Mouse (Mus musculus) forebrain, embryonic 14.5 days (tissue): Measurements from ENCODE around the gene Bcas3. TPM values are rescaled to one million over a fixed set of nuclear protein-coding genes. Genes with fewer than 3 reads are reported as not detected.
A peak's percentile ranks its signal among the peaks of the same experiment; 100 is the strongest.

Experiments
- ATAC-seq: fragments of 200-750 bp; cut with Nextera tagmentation; 2 replicates; pipeline ENCODE4 v1.8.0; 2017; ENCODE audit warnings: mild to moderate bottlenecking, moderate library complexity
- DNase-seq: peaks from one replicate; pipeline ENCODE4 v3.0.0-alpha.2; 2015; ENCODE audit warnings: low spot score
- H3K27ac ChIP-seq: fragments of 300-500 bp; sonication (generic); 2 replicates; pipeline ENCODE4 v1.5.1; 2014; ENCODE audit warnings: low read depth, mild to moderate bottlenecking, control low read depth, low read length, moderate library complexity
- H3K27me3 ChIP-seq: fragments of 300-500 bp; sonication (generic); replicated peaks from 2 replicates; pipeline ENCODE4 v1.6.1; 2014; ENCODE audit warnings: low read length, control low read depth, mixed read lengths; ENCODE audit not compliant: control insufficient read depth, insufficient read depth
- H3K36me3 ChIP-seq: fragments of 300-500 bp; sonication (generic); 2 replicates; pipeline ENCODE4 v1.6.1; 2014; ENCODE audit warnings: low read length, control low read depth; ENCODE audit not compliant: control insufficient read depth, insufficient read depth
- H3K4me1 ChIP-seq: fragments of 300-500 bp; sonication (generic); 2 replicates; pipeline ENCODE4 v1.6.1; 2014; ENCODE audit warnings: antibody characterized with exemption, low read length, control low read depth; ENCODE audit not compliant: control insufficient read depth, insufficient read depth
- H3K4me2 ChIP-seq: fragments of 300-500 bp; sonication (generic); 2 replicates; pipeline ENCODE4 v1.6.1; 2014; ENCODE audit warnings: mild to moderate bottlenecking, control low read depth, low read length
- H3K4me3 ChIP-seq: fragments of 300-500 bp; sonication (generic); 2 replicates; pipeline ENCODE4 v1.5.1; 2014; ENCODE audit warnings: low read depth, low read length, control low read depth
- H3K9ac ChIP-seq: fragments of 300-500 bp; sonication (generic); 2 replicates; pipeline ENCODE4 v1.6.1; 2014; ENCODE audit warnings: mild to moderate bottlenecking, low read length, control low read depth, moderate library complexity
- H3K9me3 ChIP-seq: fragments of 300-500 bp; sonication (generic); replicated peaks from 2 replicates; pipeline ENCODE4 v1.6.1; 2016; ENCODE audit warnings: low read length, control low read depth, mixed read lengths; ENCODE audit not compliant: control insufficient read depth
- whole genome bisulfite sequencing: fragments of 180-500 bp; shearing (Covaris S2); extraction: QIAGEN DNeasy Blood & Tissue Kit; methylation state at CpG from one replicate; pipeline ENCODE4 v1.1.7; 2014; 5-methylcytosine and 5-hydroxymethylcytosine counted together
- polyA plus RNA-seq: library from polyadenylated mRNA; unstranded; fragments of >200 nt; fragmentation: Nextera tagmentation; extraction: Ambion mirVana; gene quantifications from 2 replicates; pipeline ENCODE4 v1.2.1, GENCODE M21; 2014

The Bcas3 gene
- 27.5 and 30.5 TPM in 2 replicates for polyA plus RNA-seq

GRCm38 (mm10) chr11:85352539-85353380 lies at the start of gene Bcas3:
TSS of gene Bcas3 (plus strand) at chr11:85353167.
- H3K9ac ChIP-seq: peak within 1 kb of the TSS; percentile 67
- no peak within 1 kb of the TSS for H3K27ac ChIP-seq
- no peaks in the 10 kb centered on the region for H3K9me3 ChIP-seq
- peak within 1 kb of the TSS; percentile 46 for H3K4me3 ChIP-seq
- ATAC-seq: peak; percentile 100
- peak within 1 kb of the TSS; percentile 82 for H3K4me2 ChIP-seq
- no peaks in the 10 kb centered on the region for H3K27me3 ChIP-seq
- no peaks in the 10 kb centered on the region for H3K36me3 ChIP-seq
- under 1% methylated on average over 47 of the region's 47 CpGs for WGBS
- H3K4me1 ChIP-seq: peaks cover 4% of the 10 kb centered on the region; the same call in 1 of the 2 replicates
- peak; percentile 99 for DNase-seq

GRCm38 (mm10) chr11:85306577-85307260 lies 46.2 kb upstream of the Bcas3 start:
- Histone ChIP-seq H3K9ac (no peak overlapping the region), H3K4me2 (no peak overlapping the region), H3K27me3 (no peaks in the 10 kb centered on the region), H3K4me3 (no peak overlapping the region), H3K9me3 (no peaks in the 10 kb centered on the region), H3K36me3 (no peaks in the 10 kb centered on the region), H3K4me1 (no peaks in the 10 kb centered on the region), H3K27ac (no peak overlapping the region)
- DNase-seq: no peak
- no peak for ATAC-seq
- 70% methylated on average over 4 of the region's 4 CpGs for WGBS

- Histone ChIP-seq H3K9me3 (no peaks in the 10 kb centered on the region), H3K27me3 (no peaks in the 10 kb centered on the region), H3K9ac (no peak overlapping the region), H3K4me3 (no peak overlapping the region), H3K36me3 (no peaks in the 10 kb centered on the region), H3K4me1 (peaks cover 7% of the 10 kb centered on the region), H3K4me2 (no peak overlapping the region), H3K27ac (no peak overlapping the region)
- ATAC-seq: no peak
- DNase-seq: no peak
- 84% methylated on average over 2 of the region's 2 CpGs for WGBS
Observed at GRCm38 (mm10) chr11:85308799-85309198, 44.2 kb upstream of the Bcas3 start.

GRCm38 (mm10) chr11:85310407-85310712 lies 42.6 kb upstream of the Bcas3 start:
- WGBS: 2% methylated on average over 15 of the region's 15 CpGs
- peak overlapping the region; percentile 98 for H3K4me2 ChIP-seq
- no peaks in the 10 kb centered on the region for H3K27me3 ChIP-seq
- peak overlapping the region; percentile 65 for H3K9ac ChIP-seq
- H3K4me1 ChIP-seq: peaks cover 8% of the 10 kb centered on the region
- no peak for ATAC-seq
- no peaks in the 10 kb centered on the region for H3K9me3 ChIP-seq
- peaks cover 8% of the 10 kb centered on the region; the same call in 1 of the 2 replicates for H3K36me3 ChIP-seq
- DNase-seq: no peak
- 0 out of 2 replicates have a peak overlapping the region, but pooled peaks have one; percentile 56 for H3K27ac ChIP-seq
- peak overlapping the region; percentile 97 for H3K4me3 ChIP-seq

GRCm38 (mm10) chr11:85310713-85311574 lies 42.0 kb upstream of the Bcas3 start, which contains the start of gene Ppm1d:
TSS of gene Ppm1d (plus strand) at chr11:85311244.
- under 1% methylated on average over 77 of the region's 78 CpGs for WGBS

GRCm38 (mm10) chr11:85311645-85312490 lies 41.1 kb upstream of the Bcas3 start:
- Histone ChIP-seq H3K4me3 (peak overlapping the region; percentile 97), H3K36me3 (peaks cover 11% of the 10 kb centered on the region; the same call in 1 of the 2 replicates), H3K27ac (peak overlapping the region; percentile 88), H3K4me2 (peak overlapping the region; percentile 67), H3K9ac (peak overlapping the region; percentile 86), H3K27me3 (no peaks in the 10 kb centered on the region), H3K9me3 (no peaks in the 10 kb centered on the region), H3K4me1 (peaks cover 8% of the 10 kb centered on the region)
- DNase-seq (peak; percentile 69), ATAC-seq (peak; percentile 48)
- 0% methylated on average over 54 of the region's 56 CpGs for WGBS

More at GRCm38 (mm10) chr11:85310713-85311574, 42.0 kb upstream of the Bcas3 start, which contains the start of gene Ppm1d:
- Histone ChIP-seq H3K9ac (peak within 1 kb of the TSS; percentile 86), H3K9me3 (no peaks in the 10 kb centered on the region), H3K36me3 (peaks cover 9% of the 10 kb centered on the region; the same call in 1 of the 2 replicates), H3K27me3 (no peaks in the 10 kb centered on the region), H3K4me1 (peaks cover 8% of the 10 kb centered on the region), H3K4me3 (peak within 1 kb of the TSS; percentile 97), H3K4me2 (peak within 1 kb of the TSS; percentile 98), H3K27ac (peak within 1 kb of the TSS; percentile 88)
- DNase-seq: peak; percentile 100
- ATAC-seq: peak; percentile 92

GRCm38 (mm10) chr11:85312818-85313217 lies 40.1 kb upstream of the Bcas3 start:
- Histone ChIP-seq H3K36me3 (peaks cover 14% of the 10 kb centered on the region; the same call in 1 of the 2 replicates), H3K9me3 (no peaks in the 10 kb centered on the region), H3K4me1 (peaks cover 8% of the 10 kb centered on the region), H3K27ac (0 out of 2 replicates have a peak overlapping the region, but pooled peaks have one; percentile 21), H3K4me2 (peak overlapping the region; percentile 67), H3K27me3 (no peaks in the 10 kb centered on the region), H3K9ac (peak overlapping the region; percentile 86; the same call in 1 of the 2 replicates), H3K4me3 (peak overlapping the region; percentile 97)
- WGBS: 26% methylated on average over 2 of the region's 2 CpGs
- peak; percentile 50; the same call in 1 of the 2 replicates for ATAC-seq
- peak; percentile 94 for DNase-seq
